Mouse (Mus musculus) urinary bladder, adult 2 months (tissue): ENCODE data around the gene Unc13c. TPM values are rescaled to one million over a fixed set of nuclear protein-coding genes. Genes with fewer than 3 reads are reported as not detected.

ENCODE experiments used
- DNase-seq: peaks from one replicate; pipeline ENCODE4 v3.0.0; 2022; ENCODE audit warnings: low spot score
- polyA plus RNA-seq: library from polyadenylated mRNA; depleted of rRNA; stranded (reverse); fragments of >200 nt; gene quantifications from 2 replicates; pipeline ENCODE4 v1.2.3, GENCODE M21; 2012; rRNA removed

The Unc13c gene
- 1.2 and 1.5 TPM in 2 replicates for polyA plus RNA-seq

DNA sequence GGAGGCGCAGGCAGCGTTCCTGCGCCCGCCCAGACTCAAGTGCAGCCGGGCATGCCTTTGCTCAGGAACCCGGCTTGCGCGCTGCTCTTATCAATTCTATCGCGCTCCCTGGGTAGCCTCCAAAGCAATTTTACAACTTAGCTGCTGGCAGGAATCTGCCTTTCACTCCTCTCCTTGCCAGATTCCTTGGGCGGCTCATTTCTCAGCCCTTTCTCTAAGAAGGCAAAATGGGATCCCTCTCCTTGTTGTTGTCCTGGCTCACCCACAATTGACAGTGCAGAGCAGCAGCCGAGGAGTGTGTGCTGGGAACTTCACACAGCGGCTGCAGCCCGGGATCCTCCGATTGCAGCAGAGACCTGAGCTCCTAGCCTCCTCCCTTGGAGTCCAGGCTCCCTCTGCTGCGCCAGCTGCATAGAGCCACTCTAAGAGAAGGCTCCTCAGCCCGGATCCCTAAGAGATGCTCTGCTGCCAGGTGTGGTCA lies at the start of gene Unc13c:
TSS of gene Unc13c (minus strand) at position 326 of the 481 bp plus-strand sequence.
- peak; percentile 21 for DNase-seq

DNA sequence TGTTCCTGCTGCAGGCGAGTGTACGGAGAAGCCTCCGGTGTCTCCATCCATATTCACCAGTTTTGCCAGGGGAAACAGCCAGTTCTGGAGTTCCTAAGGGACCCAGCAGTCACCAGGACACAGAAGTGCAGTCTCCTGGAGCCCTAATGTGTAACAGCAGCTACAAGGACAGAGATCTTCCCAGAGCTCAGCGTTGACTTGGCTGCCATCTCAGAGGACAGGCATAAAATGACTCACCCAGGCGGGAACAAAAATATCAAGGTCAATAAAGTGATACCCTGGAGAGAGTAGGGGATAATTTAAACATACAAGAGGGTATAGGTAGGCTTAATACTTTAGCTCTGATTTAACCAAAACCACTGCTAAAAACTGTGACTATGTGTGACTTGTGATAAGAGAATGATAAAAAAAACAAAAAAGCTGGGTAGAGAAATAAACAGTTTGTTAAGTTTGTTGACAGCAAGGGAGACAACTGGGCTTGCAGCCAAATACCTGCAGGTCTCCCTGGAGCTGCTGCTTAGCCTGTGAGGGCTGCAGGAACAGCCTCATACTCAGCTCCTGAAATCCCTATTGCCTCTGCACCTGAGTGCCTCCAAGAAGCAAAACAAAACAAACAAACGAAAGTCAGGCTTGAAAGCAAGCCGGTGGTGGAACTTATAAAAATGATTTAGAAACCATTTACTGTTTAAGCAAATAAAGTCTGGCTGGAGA lies 39.4 kb upstream of the Unc13c start:
- no peak for DNase-seq

DNA sequence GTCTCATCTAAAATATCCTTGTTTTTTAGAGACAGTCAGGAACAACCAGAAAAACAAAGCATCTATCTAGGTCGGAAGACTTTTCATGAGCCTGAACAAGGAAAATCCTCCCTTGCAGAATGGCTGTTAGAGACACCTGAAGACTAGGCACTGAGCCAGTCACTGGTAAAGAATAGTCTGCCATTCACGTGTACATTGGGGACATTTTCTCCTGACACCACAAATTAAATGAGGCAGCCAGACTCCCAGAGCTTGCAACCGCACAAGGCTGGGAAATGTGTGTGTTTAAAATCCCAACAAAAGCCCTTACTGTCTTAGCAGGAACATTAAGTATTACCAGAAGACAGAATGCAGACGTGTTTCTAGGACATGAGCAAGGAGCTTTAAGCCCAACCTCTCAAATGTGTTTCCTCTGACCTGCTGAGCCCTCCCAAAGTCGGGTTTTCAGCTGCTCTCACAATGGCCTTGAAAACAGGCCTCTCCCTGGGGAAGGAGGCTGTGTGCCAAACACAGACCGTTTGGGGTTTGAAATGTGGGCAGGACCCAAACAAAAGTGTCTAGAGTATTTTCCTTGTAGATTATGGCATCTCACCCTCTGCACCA lies 33.7 kb upstream of the Unc13c start:
- DNase-seq, result no peak

DNA sequence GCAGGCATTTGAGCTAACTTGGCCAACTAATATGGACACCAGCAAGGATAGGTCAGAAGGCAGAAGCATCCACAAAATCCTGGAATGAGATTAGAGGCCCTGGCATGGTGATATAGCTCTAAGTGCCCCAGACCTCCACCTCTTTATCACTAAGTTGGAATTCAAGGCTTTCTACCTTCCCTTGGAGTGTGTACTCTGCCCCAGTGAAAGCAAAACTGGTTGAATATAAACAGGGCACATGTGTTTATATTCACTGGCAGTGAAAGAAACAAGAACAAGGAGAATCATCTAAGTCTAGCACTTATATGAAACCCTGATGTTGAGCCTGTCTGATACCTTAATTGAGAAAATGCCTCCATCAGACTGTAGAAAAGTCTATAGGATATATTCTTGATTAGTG lies 19.3 kb upstream of the Unc13c start:
- no peak for DNase-seq

DNA sequence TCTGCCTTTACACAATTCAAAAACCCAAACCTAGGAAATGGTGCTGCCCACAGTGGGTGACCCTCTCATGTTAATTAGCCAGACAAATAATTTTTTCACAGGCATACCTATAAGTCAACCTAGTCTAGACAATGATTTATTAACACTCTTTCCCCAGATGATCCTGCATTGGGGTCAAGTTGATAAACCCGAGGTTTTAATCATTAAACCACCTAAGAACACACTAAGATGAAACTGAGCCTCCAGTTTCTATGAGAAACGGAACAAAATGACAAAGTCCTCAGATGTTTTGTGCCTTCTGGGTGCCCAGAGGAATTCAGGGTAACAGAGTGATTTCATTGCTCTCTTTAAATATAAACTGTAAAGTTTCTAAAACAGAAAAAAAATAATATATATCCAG lies 18.5 kb upstream of the Unc13c start:
- no peak for DNase-seq

DNA sequence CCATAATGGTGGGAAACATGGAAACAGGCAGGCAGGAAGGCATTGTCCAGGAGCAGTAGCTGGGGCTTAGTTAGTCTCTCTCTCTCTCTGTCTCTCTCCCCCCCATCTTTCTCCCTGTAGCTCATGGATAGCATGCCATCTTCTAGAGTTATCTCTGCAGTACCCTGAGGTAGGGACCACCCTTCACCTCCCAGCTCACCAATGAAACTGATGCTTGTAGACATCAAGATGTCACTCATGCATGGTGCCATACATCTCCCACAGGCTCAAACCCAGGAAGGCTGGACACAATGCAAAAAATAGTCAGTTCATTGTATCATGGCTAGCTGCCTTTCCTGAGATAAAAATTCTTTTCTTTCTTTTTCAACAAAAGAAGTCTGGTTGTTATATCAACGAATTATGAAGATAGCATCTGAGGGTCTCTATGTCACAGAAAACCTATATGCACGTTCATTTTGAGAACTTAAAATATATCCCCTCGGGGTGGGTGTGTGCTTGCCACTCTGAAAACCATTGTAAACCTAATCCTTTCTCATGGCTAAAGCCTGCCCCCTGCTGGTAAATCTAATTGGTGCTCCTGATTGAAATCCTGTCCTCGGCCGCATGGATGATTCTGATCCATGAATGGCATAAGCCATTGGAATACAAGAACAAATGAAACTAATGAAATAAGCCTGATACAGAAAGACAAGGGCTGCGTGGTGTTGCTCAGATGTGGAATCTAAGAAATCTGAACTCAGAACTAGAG lies 14.0 kb upstream of the Unc13c start:
- no peak for DNase-seq

DNA sequence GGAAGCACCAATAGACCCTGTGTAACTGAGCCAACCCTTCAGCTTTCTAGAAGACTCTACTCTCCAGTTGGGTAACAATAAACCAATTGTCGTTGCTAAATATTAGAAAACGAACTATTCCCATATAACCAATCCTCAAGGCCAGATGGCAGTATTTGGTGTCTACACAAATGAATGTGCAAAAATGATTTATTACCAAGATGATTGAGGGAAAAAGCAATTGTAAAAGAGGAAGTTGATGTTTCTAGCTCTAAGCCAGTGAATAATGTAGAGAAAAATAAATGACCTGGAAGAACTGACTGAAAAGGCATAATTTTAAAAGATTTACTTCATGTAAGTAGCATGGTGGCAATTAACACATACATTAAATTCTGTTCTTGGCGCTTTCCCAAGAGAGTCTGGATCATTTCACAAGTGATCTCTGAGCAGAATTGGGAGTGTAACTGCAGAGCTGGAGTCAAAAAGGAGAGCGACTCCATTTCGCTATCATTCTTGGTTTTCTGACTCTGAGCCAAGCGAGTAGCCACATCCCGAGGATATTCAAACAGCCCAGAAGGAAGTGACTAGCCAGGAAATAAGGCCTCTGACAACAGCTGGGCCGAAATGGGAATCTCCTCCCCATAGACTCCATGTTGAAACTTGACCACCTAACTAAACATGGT lies 3.7 kb upstream of the Unc13c start:
- DNase-seq, result no peak

DNA sequence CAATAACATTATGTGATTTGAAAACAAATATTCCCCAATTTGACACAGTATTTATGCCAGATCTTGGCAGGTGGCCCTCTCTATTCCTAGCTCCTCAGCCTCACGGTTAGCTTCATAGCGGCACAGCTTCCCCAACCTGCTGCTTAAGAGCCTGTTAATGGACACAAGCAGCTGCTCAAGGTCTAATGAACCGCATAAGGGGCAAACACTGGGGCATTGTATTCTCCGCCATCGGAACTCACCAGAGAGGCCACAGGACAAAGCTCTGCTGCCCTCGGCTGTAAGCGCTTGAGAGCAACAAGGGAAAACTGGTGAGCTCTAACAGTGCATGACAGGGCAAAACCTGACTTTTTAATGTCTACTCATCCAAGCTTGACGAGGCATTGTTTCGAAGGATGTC lies 2.0 kb upstream of the Unc13c start:
- no peak for DNase-seq

DNA sequence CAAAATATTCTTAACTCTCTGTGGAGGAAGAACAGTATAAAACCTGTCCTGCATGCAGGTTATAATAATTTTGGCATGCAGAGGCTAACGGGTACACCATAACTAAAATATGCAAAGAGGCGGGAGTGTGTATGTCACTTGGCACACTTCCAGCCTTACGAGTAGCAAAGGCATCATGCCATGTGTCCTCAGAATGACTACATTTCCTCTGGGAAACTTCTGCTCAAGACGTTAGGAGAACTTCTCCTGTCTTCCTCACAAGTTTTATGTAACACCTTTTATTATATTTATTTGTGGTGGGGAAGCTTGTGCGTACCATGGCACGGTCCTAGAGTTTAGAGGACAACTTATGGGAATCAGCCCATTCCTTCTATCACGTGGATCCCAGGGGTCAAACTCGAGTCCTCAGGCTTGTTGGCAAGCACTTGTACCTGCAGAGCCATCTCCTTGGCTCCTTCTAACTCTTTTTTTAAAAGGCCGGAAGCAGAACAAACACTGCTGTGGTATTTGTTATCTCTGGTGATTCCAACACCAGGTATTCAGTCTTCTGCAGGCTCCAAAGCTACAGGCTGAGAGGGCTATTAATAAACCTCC lies 3.3 kb downstream of the Unc13c start:
- no peak for DNase-seq

DNA sequence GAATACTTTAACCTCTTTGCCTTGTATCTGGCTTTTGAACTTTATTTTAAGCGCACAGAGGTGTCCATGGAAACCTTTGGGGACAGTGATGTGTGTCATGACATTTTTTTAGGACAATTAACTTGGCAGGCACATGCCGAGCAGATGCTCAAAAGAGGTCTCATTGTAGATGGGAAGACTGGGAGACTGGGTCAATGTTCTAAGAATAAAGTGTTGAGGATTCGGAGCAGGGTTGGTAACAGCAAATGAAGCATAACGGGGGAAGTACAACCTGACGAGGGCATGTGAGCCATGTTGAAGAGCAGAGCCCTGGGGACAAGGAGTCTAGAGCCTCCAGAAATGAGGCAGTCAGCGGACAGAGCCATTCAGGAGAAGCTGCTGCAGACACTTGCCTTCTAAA lies 6.3 kb downstream of the Unc13c start:
- no peak for DNase-seq

DNA sequence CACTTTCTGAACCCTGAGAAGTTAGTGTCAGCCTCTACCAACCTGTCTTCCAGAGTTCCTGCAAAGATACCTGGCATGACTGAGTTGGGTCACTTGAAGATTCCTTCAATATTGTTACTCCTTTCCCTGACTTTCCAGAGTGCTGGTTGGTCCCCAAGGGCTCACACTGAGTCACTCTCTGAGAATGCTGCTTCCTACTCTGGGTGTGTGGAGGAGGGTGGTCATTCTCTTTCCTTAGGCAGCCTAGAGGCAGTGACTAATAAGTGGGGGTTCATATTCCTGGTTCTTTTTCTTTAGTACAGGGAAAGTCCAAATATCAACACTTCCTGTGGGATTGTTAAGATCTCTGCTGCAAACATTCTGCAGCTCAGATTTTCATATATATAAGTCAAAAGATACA lies 16.4 kb downstream of the Unc13c start:
- no peak for DNase-seq

DNA sequence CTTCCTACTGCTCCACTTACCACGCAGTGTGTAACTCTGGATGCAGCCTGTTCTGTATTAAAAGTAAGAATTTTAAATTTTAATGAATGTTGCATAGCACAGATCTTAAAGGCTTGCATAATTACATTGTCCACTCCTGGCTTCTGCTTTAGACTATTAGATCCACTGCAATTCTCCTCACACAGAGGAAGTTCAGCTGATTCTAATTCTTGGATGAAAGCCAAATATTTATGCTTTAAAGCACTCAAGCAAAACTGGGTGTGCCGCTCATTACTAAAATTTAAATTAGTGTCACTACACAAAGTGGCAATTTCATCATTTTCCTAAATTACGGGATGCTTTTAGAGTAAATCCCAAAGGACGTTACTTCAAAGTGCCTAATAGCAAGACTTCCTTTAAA lies 17.2 kb downstream of the Unc13c start:
- DNase-seq, result no peak

DNA sequence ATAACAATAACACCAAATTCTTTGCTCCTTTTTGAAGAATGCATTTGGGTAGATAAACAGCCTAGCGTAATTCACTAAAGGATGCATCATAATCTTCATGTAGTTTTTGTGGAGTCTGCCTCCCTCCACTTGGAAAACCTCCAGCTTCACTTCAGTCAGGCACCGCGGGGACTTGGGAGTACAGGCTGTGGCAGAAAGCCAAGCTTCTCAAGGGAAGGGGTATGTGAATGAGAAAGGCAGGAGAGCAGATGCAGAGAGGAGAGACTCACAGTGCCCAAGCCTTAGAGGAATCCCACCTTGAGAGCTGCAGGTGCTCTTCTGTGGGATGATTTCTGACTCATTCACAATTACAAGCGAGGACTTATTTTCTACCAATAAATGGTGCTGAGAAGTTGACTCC lies 33.9 kb downstream of the Unc13c start:
- DNase-seq, result no peak

DNA sequence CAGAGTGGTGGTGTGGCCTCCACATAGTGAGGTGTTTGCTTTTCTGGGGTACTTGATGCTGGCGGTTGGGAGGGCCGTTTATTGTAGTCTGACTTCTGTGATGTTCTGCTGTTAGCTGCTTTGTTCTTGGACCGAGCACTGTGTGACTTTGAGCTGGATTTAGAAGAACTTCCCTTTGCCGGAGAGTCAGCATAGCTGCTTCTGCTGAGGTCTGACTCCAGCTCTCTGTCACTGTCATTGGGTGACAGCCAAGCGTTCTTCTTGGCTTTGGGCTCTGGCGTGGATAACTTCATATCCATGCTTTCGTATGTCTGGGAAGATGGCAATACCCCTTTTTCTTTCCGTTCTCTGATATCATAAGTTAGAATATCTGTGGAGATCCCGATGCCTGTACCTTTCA lies 36.8 kb downstream of the Unc13c start:
- no peak for DNase-seq

DNA sequence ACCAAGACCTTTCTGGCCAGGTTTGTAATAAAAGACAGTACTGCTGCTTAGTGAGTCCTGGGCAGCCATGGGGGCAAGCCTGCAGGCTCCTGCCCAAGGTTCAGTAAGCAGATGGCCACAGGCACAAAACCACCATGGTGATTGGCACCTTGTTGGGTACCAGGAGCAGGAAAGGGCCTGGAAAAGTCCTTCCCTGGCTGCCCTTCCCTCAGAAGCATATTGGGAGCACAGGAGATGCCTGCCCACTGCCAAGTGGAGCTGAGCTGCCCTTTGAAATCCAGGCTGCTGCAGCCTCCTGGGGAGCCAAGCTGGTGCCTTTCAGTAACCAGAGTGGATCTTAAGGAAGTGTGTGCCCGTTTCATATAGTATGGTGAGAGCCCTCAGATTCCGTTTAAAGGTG lies 41.5 kb downstream of the Unc13c start:
- DNase-seq, result no peak

DNA sequence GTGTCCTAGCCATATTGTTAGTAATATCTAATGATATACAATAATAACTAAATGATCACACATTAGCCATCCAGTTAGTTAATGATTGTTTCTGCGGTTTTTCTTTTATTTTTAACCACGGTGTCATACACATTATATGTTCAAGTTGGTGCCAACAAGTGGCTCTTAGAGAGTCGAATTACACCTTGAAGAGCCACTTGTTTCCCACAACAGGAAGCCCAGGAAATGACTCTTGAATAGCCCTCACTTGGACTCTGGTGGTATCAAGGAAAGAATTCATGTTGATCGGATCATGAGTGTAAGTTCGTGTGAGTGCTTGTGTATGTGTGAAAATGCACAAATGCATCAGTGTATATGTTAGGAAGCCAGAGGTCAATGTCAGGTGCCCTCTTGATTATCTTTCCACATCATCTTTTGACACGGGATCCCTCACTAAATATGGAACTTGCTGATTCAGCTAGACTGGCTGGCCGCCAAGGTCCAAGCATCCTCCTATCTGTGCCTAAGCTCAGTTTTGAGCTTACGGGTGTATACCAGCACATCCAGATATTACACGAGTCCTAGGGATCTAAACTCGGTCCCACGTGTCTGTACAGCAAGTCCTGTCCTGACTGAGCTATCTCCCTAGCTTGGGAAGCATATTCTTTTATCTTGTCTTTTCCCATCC lies 46.2 kb downstream of the Unc13c start:
- DNase-seq, result no peak

DNA sequence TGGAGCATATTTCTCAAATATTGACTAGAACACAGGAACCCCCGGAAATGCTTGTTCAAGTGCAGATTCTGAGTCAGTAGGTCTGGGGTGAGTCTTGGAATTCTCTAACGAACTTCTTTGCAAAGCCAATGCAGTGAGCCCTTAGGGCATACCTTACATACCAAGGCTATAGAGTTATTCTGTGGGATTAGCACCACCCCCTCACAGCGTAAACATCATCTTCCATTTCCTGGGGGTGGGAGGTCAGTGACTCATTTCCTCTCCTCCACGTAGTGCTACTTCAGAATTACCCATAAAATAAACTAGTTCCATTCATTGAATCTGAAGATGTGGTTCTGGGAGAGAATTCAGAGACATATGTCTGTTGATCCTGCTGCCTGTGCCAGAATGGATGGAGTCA lies 62.8 kb downstream of the Unc13c start:
- DNase-seq, result no peak

DNA sequence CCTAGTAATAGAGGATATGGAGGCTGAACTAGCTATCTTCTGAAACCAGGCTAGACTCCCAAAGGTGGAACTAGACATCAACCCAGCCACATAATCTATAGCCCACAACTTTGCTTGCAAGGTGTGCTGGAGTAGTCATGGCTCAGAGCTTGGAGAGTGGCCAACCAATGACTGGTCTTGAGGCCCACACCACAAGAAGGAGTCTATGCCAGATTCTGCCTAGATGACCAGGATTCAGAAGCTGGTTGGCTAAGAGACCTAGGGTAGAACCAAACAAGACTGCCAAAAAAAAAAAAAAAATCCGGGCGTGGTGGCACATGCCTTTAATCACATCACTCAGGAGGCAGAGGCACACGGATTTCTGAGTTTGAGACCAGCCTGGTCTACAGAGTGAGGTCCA lies 70.2 kb downstream of the Unc13c start:
- no peak for DNase-seq

DNA sequence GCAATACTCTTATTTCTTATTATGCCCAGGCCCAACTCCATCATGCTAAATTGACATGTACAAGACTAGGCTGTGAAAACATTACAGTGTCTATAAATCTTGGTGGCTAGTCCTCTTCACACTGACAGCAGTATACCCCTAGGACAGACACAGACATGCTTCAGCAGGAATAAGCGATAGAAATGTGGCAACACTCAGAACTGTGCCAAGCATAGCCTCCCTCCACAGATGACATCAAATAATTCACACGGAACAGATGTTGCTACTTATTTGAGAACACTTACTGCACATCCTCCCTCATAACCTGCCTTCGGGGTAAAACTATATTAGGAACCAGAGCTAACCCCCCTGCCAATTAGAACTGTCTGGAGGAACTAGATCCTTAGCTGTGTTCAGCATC lies 72.6 kb downstream of the Unc13c start:
- no peak for DNase-seq

DNA sequence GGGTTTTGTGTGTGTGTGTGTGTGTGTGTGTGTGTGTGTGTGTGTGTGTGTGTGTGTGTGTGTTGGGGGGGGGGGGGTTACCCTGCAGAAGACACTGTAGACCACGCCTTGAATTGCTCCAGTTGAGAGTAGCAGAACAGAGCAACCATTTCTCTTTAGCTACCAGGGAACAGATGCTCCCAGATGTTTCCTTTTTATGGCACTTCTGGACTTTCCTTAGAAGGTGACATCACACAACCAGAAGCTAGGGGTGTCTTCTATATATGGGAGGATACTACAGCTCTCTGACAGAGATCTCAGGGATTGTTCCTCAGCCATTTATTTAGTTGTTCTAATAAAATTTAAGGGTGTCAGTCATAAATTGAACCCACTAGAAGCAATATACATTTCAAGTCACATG lies 85.2 kb downstream of the Unc13c start:
- no peak for DNase-seq

DNA sequence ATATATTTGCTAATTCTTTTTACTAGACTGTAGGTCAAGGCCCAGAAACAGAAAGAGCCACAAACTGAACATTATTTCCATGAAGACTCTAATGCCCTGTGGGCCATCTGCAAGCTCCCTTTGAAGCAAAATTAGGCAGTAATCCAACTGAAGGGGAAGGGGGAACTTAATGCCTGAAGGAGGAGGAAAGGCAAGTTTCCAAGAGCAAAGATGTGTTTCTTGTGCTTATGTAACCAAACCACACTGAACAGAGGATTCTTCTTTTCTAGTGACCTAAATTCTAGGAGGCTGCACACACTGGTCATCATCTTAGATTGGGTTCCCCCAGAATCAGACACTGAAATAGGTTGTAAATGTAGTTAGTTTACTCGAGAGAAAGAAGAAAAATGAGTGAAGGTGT lies 85.6 kb downstream of the Unc13c start:
- DNase-seq, result no peak
